Mouse (Mus musculus) gastrocnemius, postnatal 25 days (tissue): ENCODE measurements around the gene Mnx1. TPM values are rescaled to one million over a fixed set of nuclear protein-coding genes. Genes with fewer than 3 reads are reported as not detected.
"Not testable (repeated sequence)": the region's sequence is repeated elsewhere in the genome, so short reads cannot be mapped to it uniquely, and the experiment has no call there.

Source experiments
- DNase-seq: peaks from one replicate; pipeline ENCODE4 v3.0.0; 2022
- total RNA-seq, 2 experiments: library from RNA; stranded (reverse); gene quantifications; 1 replicate in 1 of 2; 2 replicates in 1 of 2; pipeline ENCODE4 v1.2.3; 2021

Mnx1 gene
- total RNA-seq, 2 experiments from 2014 or later, result not detected

- DNase-seq, result no peak
Observed at GRCm38 (mm10) chr5:29468351-29469065, 9.8 kb downstream of the Mnx1 start.

DNA sequence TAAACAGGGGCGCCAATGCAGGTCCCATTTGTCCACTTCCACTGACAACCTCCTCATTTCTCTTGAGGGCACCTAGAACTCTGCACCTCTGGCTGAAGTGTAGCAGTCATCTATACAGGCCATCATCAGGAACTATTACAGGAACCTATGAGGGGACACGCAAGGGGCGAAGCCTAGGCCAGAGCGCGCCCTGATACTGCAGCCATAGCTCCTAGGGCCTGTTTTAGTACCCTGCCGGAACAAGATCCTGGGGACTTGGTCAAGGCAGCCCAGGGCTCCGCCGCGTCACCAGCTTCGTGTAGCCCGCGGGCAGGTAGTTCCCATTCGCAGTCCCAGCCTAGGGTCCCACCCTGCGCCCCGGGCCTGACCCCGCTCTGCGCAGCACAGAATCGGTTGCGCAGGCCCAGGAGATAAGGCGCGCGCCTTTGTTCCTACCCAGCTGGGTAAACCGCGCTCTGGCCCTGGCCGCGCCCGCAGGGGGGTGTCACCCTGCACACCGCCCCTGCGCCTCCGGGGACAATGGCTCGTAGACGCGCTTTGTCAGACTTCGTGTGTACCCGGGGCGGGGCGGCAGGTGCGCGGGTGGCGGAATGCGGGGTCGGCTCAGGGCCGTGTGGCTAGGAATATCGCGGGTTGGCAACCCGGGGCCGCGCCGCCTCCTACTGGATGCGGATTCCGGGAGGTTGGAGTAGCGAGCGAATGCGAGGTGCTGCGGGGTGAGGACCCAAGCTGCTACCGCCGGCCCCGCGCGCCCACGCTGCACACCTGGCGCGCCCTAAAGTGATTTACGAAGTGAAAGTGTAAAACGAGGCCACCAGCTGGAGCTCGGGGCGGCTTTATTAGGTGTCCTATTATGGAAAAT, 10.6 kb downstream of the Mnx1 start:
- no peak for DNase-seq

GRCm38 (mm10) chr5:29462943-29463686, 15.2 kb downstream of the Mnx1 start:
- no peak for DNase-seq

GRCm38 (mm10) chr5:29456895-29457656, 21.2 kb downstream of the Mnx1 start:
- no peak for DNase-seq

GRCm38 (mm10) chr5:29452352-29452751, 25.9 kb downstream of the Mnx1 start:
- DNase-seq, result no peak

- DNase-seq, result no peak
Observed at GRCm38 (mm10) chr5:29445275-29445674, 33.0 kb downstream of the Mnx1 start.

GRCm38 (mm10) chr5:29436728-29437127, 41.5 kb downstream of the Mnx1 start:
- DNase-seq, result not testable (repeated sequence)

GRCm38 (mm10) chr5:29435491-29435890, 42.8 kb downstream of the Mnx1 start:
- no peak for DNase-seq

- peak; percentile 17 for DNase-seq
Observed at GRCm38 (mm10) chr5:29434872-29435358, 43.4 kb downstream of the Mnx1 start.

DNA sequence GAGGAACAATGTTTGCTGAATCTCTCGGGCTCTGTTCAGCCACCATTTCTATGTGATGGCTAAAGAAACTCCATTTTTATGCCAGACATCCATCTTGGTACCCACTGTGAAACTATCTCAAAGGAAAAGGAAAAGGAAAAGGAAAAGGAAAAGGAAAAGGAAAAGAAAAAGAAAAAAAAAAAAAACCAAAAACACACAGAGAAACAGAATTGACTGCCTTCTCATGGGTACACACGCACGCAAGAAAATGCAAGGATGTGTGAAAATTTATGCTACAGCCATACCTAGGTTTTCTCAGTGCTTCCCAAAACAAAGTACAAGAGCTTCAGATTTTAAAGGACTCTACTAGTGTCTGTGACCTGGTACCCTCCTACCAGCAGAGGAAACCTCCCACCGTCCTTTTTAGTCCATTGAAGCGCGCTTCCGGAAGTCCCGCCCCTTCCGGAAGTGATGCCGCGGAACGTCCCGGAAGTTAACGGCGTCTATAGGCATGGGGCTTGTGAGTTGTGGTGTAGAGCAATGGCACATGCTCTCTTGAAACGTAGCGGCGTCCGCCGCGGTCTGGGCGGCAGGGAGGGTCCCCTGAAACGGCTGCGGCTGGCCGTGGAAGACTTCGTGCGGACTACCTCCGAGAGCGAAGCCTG, 43.9 kb downstream of the Mnx1 start, which contains the start of gene Nom1:
Nom1 (plus strand) TSS at position 437 of the 644 bp plus-strand sequence.
- peak; percentile 83 for DNase-seq

DNA sequence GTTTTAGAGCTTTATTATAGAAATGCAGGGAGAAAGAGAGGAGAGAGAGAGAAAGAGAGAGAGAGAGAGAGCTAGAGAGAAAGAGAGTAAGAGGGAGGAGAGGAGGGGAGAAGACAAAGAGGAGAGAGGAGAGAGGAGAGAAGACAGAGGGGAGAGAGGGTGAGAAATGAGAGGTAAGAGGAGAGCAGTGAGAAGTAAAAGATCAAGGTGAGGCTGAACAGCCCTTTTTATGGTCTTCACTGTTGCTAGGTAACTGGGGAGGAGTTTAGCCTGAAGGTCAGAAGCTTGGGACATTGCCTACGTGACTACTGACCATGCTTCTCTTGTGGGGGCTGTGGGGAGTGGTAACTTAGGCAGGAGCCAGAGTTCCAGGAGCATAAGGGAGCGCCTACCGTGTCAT, 54.9 kb downstream of the Mnx1 start:
- DNase-seq, result not testable (repeated sequence)

Other genes with a start within 250 kb of the Mnx1 start
- gene Lmbr1, start 100.1 kb downstream of the Mnx1 start, total RNA-seq, result 10 to 100 TPM in 1 of 2 experiments, 1 to 10 TPM in 1; 9.0 to 11.0 TPM
- 10 to 100 TPM; 10.4 to 10.8 TPM for gene Nom1, start 43.8 kb downstream of the Mnx1 start, total RNA-seq
- gene Ube3c, start 90.8 kb upstream of the Mnx1 start, total RNA-seq, result 10 to 100 TPM; 30.6 to 31.6 TPM